Mouse (Mus musculus): ENCODE measurements at regions not wholly inside any gene's neighbourhood (a gene's known extent, or its start where the extent isn't known, plus 50 kb on each side); places are given as distances from the start of the nearest gene placed in this dataset.
A peak's percentile ranks its signal among the peaks of the same experiment; 100 is the strongest.

DNA sequence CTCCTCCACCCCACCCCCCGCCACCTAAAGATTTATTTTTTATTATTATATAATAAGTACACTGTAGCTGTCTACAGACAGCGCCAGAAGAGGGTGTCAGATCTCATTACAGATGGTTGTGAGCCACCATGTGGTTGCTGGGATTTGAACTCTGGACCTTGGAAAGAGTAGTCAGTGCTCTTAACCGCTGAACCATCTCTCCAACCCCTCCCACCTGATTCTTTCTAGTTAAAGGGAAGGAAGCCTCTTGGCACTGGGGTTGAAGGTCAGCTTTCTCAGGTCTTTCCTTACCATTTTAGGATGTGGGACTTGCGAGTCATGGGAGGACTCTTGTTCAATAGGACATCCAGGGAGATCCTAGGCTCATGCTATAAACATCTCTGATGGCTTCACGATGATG is 54.7 kb downstream of the Hes1 start:
- DNase-seq: peak; percentile 66

DNA sequence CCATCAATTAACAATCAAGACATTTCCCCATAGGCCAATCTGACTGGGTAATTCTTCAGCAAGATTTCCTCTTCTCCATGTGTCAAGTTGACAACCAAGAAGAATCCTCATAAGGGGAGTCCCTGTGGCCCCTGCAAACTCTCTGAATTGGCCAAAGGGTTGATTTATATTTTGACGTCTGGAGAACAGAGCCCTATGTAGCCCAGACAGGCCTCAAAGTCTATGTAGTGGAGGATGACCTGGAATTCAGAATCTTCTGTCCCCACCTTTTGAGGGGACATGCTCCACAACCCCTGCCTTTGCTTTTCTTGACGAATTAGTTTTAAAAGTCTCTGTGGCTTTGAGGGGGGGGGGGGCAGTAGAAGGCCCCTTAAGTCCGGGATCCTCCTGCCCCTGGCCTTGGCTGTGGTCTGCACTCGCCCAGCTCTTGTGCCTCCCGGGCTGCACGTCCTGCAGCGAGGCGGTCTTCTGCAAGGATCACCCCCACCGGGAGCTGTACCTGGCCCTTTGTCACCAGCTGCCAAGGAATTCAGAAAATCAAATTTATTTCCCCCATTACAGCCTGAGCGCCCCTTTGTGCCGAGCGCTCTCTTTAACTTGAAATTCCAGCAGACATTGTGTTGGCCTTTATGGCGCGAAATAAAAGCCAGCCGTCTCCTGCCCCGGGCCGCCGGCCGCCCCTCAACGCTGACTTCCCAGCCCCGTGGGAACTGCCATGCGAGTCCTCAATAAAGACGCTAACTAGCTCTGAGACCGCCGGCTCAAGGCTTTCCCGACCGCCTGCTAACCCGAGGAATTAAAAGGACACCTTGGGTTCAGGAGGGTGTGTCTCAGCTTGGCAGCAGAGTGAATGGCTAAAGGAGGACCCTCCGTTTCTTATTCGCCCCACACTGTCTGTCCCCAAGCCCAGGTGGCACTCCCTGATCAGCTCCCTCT is 56.4 kb downstream of the Hes1 start:
- no peak for DNase-seq

DNA sequence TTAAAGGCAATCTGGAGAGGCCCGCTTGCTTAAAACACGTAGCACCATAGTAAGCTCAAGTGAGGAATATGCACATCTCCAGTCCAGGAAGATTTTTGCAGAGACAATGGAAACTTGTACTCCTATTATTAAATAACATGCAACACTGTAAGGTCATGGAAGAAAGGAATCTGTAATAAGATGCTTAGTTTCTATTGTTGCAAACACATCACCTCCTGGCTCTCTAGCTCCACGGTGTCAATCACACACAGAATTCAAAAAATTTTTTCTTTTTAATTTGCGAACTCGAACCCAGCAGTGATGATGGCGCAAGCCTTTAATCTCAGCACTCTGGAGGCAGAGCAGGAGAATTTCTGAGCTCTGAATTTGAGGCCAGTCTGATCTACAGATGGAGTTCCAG is 57.4 kb downstream of the Hes1 start:
- DNase-seq: no peak

DNA sequence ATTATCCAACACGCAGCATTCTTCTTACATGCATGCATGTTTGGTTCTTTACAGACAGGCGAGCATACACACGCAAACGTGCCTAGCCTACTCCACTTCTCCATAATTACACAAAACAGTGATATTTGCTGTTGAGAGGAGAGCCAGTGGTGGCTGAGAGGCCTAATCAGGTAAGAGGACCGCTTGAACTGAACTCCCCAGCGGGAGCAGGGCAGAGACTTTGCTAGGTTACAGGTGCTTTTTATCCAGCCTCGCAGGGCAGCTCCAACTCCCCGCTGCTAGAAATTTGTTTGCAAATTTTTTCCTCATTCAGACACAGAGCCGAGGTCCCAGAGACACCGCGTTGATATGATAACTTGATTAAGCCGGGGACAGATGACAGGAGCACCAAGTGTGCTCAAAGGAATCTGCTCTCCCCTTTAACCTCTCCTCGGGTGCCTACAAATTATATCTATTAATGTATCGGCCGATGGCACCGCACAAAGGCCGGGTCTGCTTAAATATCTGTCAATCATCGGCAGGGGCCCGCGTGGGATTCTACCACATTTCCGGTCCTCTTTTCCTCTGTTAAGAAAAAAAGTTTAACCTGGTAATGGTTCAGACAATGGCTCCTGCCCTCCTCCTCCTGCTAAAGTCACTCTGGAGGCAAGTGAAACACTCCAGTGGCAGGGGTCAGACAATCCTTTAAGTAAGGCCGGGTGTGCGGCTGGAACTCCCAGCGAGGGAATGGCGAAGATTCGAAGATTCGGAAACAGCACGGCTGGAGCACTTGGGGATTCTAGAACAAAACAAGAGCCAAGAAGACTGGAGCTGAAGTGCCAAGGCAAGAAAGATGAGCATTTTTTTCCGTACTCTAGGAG is 58.3 kb downstream of the Hes1 start:
- DNase-seq: no peak

DNA sequence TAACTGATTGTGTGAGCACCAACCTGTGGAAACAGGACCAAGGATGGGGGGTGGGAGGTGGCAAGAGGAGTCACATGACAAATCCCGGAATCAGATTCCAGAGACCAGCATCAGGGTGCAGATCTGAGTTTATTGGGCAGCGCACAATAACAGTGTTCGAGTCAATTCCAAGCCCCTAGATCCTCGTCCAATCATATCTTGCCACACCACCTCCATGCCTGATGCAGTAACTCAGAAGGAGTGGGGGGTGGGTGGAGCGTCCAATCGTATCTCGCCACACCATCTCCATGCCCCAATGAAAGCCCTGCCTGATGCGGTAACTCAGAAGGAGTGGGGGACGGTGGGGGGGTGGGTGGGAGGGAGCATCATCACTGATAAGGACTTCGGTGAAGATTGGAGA is 62.8 kb downstream of the Hes1 start:
- DNase-seq: no peak

DNA sequence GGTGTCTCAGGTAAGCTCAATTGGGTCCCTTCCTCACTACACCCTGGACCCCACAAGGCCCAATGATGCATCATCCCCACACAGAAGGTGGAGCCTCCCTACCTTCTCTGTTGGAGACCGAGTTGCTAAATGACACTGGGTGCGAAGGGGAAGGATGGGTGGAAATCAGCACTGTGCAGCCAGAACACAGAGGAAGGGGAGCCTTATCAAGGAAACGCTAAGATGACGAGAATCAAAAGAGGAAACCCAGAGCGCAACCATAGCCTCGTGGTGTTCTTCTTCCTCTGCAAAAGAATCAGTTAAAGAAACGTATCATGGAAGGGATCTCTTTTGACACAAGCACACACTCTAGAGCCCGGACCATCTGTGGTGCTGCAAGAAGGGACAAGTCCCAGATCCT is 64.6 kb downstream of the Hes1 start:
- no peak for DNase-seq

DNA sequence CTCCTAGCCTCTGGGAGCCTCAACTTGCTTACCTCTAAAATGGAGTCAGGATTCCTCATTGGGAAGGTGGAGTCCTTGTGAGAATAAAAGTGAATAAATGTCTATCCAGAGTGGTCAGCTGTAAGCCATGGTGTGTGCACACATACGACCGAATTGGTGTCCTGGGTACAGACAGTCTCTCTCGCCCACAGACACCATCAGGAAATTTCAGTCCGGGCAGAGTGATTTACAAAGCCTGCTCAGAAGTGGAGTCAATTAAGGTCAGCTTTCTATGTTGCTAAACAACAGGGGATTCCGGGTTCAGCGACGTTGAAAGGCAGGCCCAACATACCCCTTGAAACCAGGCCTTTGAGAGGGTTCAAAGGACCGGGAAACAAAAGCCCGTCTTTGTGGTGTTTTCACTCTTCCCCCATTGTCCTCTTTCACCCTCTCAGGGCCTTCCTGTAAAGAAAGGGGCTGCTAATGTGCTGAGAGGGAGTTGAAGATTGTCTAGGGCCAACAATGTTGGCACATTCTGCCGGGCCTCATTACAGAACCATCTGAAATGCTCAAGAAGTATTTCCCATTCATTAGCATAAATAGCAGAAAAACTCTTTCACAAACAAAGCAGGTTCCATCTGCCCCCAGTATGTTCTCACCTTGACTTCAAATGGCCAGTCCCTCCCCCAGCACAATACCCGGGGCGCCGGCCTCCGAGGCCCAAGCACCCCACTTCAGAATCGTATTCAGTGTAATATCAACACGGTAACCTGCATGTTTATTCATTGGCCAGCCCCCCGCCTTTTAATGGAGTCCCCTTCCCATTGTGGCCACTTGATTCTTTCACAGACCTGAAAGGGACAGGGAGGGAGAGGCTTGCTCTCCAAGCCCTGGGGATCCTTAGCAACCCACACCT is 65.3 kb downstream of the Hes1 start:
- DNase-seq: no peak

DNA sequence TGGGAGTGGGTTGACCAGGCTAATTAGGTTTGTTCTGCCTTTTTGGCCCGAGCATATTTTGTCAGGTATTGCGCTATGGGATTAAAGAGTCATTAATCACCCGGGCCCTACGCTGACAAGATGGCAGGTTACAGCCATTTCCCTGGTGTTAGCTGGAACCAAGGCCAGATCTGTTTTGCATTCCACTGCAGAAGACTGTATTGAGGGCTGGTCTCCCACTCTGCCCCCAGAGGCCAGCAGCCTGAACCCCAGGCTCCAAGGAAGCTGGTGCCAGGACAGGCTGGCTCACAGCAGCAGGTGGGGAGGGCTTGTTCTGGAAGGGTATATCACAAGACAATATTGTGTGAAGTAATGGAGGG is 65.9 kb downstream of the Hes1 start:
- no peak for DNase-seq

DNA sequence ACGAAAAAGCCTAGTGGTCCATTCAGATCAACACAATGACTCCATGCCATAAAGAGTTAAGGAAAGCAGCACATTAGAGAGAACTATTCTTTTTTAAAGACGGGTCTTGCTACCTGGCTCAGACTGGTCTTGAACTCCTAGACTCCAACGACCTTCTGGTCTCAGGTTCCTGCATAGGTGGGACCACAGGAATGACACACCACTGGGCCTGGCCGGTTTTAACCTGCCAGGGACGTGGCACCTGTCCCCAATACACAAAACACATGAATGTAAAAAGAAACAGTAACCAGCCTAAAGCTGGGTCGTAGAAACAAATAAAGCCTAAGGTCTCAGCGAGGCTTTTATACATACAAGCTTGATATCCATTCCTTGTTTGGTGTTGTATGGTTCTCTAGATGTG is 67.9 kb downstream of the Hes1 start:
- DNase-seq: no peak

DNA sequence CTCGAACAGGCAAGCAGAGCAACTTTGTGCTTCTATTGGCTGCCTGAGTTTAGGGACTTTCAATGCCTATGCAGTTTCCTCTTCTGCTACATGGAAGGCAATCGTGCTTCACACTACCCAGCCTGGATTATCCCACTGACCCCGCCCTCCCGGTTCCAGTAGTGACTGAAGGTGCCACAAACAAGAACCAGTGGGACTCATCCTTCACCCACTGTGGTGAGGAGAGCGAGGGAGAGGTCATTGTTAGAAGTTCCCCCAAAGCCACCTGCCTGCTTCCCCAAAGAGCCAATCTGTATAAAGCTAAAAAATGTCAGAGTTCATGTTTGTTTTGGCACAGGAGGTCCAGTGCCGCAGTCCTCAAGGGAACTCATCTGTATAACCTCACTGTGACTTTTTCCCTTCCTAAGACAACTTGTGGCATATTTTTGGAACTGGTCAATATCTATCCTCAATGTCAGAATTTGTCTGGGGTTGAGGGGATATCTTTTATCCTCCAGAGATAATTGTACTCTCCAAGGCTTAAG is 70.5 kb downstream of the Hes1 start:
- peak; percentile 36 for DNase-seq

DNA sequence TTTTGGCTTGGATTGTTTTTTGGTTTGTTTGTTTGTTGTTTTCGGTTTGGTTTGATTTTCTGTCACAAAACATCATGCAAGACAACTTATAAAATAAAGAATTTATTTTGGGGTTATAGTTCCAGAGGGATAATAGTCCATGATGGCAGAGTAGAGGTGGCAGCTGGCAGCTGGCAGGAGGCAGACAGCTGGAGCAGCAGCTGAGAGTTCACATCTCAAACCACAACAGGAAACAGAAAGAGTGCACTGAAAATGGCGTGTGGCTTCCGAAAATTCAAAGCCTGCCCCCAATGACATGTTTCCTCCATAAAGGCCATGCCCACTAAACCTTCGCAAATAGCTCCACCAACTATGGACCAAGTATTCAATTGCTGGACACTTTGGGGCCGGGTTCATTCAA is 72.7 kb downstream of the Hes1 start:
- no peak for DNase-seq

DNA sequence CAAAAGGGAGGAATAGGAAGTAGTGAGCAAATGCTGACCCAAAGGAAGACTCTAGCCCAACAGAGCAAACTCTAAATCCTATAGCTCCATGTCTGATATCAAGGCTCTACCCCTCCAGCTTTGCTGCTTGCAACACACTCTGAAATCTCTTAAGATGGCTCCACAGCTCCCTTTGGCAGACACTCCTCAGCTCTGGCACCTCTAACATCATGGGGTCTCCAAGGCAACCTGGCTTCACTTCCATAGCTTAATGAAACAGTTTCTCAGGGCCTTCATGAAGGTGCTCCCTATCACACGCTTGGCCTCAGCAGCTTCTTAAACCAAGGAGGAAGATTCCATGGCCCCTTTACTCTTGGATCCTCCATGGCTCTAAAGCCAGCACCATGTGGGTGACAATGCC is 73.6 kb downstream of the Hes1 start:
- no peak for DNase-seq

DNA sequence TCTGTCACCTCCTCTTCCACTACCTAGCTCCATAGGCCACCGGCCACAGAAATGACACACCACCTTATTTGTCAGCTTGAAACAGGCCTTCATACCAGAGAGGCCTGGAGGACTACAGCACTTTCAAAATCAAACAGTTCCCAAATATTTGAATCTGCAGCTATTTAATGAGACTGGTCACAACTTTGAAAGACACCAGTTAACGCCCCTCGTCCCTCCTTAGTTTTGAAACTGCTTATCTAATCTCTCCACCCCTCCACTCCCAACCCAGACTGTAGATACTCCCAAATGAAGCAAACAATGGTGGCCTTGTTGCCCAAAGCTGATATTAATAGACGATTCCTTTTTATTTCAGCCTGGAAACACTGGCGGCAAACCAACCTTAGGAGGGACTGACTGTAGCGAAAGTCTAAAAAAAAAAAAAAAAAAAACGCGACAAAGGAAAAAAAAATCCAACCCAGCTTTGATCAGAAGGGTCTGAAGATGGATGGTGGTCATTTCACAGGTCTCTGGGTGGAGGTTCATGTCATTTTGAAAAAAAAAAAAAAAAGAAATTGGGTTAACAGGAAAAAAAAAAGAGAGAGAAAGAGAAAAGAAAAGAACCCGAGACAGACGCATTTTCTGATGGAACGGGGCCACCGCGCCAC is 80.8 kb downstream of the Hes1 start:
- no peak for DNase-seq

DNA sequence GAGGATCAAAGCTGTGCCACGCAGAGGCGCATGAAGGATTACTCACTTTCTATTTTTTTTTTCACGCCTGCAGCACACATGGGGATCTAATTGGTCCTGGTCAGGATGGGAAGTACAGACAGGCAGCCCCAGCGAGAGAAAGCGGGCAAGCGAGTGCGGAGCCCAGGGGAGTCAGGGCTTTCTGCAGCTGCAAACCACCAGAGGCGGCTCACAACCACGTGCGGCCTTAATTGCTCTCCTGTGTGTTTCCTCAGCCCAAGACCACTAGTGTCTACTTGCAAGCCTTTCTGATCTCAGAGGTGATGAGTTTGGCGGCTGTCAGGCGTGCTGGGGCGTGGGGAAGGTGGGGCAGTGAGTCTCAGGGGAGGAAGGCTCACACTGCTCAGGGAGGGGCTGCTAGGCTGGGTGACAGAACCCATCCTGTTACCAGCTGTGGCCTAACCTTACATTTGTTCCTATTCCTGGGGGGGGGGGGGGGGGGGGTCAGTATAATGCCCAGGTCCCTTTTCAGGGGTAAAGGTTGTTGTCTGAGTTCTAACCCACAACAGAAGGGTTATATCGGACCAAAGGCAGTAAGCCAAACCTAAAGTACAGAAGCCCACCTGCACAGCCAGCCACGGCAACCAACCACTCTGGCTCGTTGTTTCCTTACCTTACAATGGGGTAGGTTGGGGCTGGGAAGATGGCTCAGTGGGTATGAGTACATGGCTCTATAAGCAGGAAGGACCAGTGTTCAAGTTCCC is 81.5 kb downstream of the Hes1 start:
- no peak for DNase-seq

DNA sequence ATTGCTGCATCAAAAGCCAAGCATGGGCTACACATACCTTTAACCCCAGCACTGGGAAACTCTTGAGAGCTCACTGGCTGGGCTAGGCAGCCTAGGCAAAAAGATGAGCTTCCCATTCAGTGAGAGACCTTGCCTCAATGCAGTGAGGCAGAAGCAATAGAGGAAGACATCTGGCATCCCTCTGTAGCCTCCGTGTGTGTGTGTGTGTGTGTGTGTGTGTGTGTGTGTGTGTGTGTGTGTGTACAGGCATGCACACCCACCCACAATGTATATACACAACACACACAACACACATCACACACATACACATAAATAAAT is 82.0 kb downstream of the Hes1 start:
- DNase-seq: no peak

DNA sequence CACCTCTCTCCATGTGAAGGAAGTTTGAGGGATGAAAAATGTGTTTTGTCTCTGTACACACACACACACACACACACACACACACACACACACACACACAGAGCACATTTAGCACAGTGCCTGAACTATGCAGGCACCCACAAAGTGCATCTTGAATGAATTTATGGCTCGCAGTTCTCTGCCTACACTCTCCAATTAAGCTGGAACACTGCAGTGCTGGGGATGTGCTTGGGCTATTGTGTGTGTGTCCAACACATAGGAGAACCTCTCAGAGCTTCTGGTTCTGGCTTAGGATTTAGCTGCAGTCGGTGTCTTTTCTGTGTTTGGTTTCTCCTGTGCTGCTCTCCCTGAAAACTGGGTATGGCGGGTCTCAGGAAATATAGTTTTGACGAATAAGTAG is 83.1 kb downstream of the Hes1 start:
- DNase-seq: no peak

DNA sequence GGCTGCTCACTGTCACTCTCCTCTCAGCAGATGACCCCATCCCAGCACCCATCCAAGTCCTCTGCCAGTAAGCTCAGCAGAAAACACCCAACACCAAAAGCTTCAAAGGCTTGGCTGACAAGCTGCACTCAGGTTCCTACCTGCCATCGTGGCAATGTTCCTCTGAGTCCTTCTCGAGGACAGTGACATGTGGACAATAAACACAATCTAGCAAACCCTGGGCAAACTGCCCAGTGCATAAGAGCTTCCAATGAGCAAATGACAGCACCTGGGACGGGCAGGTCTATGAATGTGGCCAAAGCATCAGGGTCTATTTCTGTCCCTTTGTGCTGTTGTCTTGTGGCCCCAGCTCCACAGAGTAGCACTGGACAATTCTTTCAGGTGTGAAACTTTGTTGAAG is 86.9 kb downstream of the Hes1 start:
- DNase-seq: no peak

DNA sequence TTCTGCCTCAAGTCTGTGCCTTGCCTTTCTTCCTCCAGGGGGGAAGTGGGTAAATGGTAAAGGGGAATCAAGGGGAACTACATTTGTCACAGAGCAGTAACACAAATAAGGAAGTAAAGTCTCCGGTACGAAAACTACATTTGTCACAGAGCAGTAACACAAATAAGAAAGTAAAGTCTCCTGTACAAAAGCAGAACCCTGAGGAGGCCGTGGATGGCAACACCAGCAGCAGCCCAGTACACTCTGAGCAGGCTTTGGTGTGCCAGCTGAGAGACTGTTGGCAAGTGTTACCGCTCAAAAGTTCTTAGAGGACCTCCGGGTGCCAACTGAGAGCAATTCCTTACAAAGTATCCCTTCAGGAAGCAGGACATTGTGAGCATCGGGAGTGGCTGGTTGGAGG is 90.9 kb downstream of the Hes1 start:
- no peak for DNase-seq

DNA sequence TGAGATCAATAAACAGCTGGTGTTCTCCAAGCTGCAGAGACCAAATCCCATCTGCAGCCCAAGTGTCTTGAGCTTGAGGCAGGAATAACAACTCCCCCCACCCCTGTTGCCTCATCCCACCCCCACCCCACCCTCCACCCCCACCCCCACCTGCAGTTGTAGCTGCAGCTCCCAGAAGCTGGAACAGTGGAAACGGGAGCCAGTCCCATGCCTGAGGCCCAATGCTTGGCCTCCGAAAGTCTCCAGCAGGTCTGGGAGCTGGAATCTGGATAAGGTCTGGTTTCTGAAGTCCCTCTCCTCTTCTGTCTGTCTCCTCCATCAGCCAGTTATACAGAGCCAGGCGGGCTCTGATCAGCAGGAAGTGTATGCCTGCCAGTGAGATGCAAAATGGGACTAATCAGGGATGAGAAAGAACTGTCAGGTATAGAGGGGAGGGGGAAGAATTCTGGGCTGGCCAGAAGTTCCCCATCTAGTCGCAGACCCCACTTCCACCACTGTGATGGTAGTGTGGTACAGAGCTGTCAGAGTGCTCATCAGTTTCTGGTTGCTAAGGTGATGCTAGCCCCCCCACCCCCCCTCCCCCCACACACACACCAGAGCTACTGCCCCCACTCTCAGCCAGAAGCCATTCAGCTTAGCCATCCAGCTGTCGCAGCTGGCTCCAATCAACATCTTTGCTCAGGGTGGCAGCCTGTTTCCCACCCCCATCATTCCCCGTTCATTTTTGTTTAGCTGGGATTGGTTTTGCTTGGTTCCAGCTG is 91.5 kb downstream of the Hes1 start:
- no peak for DNase-seq

DNA sequence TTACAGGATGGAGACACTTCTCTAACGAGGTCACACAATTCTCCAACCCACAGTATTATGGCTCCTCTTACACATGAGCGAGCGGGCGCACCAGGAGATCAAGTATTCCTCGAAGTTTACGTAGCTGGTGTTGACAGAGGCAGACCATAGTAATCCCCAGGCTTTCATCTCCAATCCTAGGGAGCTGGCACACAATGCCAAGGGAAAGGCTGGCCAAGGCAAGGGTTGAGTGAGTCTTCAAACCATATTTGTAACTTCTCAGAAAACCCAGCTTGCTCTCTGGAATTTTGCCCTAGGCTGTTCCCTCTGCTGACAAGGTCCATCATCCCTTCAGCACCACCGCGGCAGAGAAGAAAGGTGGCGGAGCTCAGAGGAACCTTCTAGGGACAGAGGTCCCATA is 94.0 kb downstream of the Hes1 start:
- peak; percentile 64 for DNase-seq

DNA sequence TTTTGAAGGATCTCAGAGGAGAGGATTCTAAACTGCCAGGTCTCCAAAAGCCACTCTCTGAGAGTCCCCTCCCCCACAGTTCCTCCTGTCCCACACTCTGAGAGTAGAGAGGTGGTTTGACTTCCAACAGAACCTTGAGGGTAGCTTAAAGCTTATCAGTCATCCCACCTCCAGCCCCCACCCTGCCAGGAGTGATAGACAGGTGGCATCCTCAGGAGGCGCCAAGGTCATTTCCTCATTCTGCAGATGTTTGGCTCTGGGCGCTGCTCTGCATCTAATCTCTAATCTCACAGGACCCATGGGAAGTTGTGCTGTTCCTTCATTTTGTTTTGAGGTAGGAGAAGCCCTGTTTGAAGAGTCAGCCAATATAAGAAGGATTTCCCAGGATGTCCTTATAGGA is 96.2 kb downstream of the Hes1 start:
- DNase-seq: no peak
